Mouse (Mus musculus) intestine, embryonic 14.5 days (tissue): ENCODE data around the gene Fam114a1. TPM values are rescaled to one million over a fixed set of nuclear protein-coding genes. Genes with fewer than 3 reads are reported as not detected.

Experiments used
- ATAC-seq: fragments of 200-750 bp; cut with Nextera tagmentation; replicated peaks from 2 replicates; pipeline ENCODE4 v1.8.0; 2017; ENCODE audit warnings: low read depth, moderate number of reproducible peaks, moderate TSS enrichment, moderate library complexity; ENCODE audit not compliant: low FRiP score, low TSS enrichment
- DNase-seq: peaks from one replicate; pipeline ENCODE4 v3.0.0-alpha.2; 2018; ENCODE audit warnings: low spot score
- H3K27ac ChIP-seq: fragments of 300-500 bp; sonication (generic); 2 replicates; pipeline ENCODE4 v1.5.1; 2014; ENCODE audit warnings: low read depth, mild to moderate bottlenecking, control low read depth
- H3K27me3 ChIP-seq: fragments of 300-500 bp; sonication (generic); replicated peaks from 2 replicates; pipeline ENCODE4 v1.6.1; 2014; ENCODE audit warnings: low read length, control low read depth; ENCODE audit not compliant: control insufficient read depth, insufficient read depth
- H3K36me3 ChIP-seq: fragments of 300-500 bp; sonication (generic); 2 replicates; pipeline ENCODE4 v1.6.1; 2014; ENCODE audit warnings: low read length, control low read depth; ENCODE audit not compliant: control insufficient read depth, insufficient read depth
- H3K4me1 ChIP-seq: fragments of 300-500 bp; sonication (generic); replicated peaks from 2 replicates; pipeline ENCODE4 v1.6.1; 2014; ENCODE audit warnings: low read length, control low read depth, mixed read lengths; ENCODE audit not compliant: control insufficient read depth, insufficient read depth
- H3K4me2 ChIP-seq: fragments of 300-500 bp; sonication (generic); 2 replicates; pipeline ENCODE4 v1.6.1; 2014; ENCODE audit warnings: low read length
- H3K4me3 ChIP-seq: fragments of 300-500 bp; sonication (generic); 2 replicates; pipeline ENCODE4 v1.5.1; 2014; ENCODE audit warnings: low read depth, low read length, control low read depth, mixed read lengths
- H3K9ac ChIP-seq: fragments of 300-500 bp; sonication (generic); 2 replicates; pipeline ENCODE4 v1.6.1; 2014; ENCODE audit warnings: mild to moderate bottlenecking, low read length
- H3K9me3 ChIP-seq: fragments of 300-500 bp; sonication (generic); 2 replicates; pipeline ENCODE4 v1.6.1; 2016; ENCODE audit warnings: low read length, control low read depth; ENCODE audit not compliant: control insufficient read depth
- WGBS: fragments of 180-500 bp; shearing (Covaris S2); extraction: QIAGEN DNeasy Blood & Tissue Kit; methylation state at CpG from one replicate; pipeline ENCODE4 v1.1.7; 2014; 5-methylcytosine and 5-hydroxymethylcytosine counted together
- polyA plus RNA-seq: library from polyadenylated mRNA; unstranded; fragments of >200 nt; fragmentation: Nextera tagmentation; extraction: Ambion mirVana; gene quantifications from 2 replicates; pipeline ENCODE4 v1.2.1, GENCODE M21; 2014

The Fam114a1 gene
- polyA plus RNA-seq, 1 experiment from 2014 or later = 32.4 TPM

GRCm38 (mm10) chr5:65019109-65019508, 49.2 kb downstream of the Fam114a1 start:
- 81% methylated on average over 8 of the region's 8 CpGs for WGBS
- no peaks in the 10 kb centered on the region for H3K9me3 ChIP-seq
- no peak for DNase-seq
- no peak for ATAC-seq
- H3K36me3 ChIP-seq = peaks cover 18% of the 10 kb centered on the region; the same call in 1 of the 2 replicates
- no peaks in the 10 kb centered on the region for H3K27me3 ChIP-seq
- no peak overlapping the region for H3K4me2 ChIP-seq
- no peak overlapping the region for H3K27ac ChIP-seq
- no peak overlapping the region for H3K4me3 ChIP-seq
- no peak overlapping the region for H3K9ac ChIP-seq
- H3K4me1 ChIP-seq = no peaks in the 10 kb centered on the region

GRCm38 (mm10) chr5:65019823-65020222, 50.0 kb downstream of the Fam114a1 start:
- WGBS = 71% methylated on average over 7 of the region's 7 CpGs
- H3K27me3 ChIP-seq = no peaks in the 10 kb centered on the region
- H3K4me3 ChIP-seq = no peak overlapping the region
- H3K9ac ChIP-seq = no peak overlapping the region
- ATAC-seq (no peak), DNase-seq (no peak)
- no peaks in the 10 kb centered on the region for H3K9me3 ChIP-seq
- no peaks in the 10 kb centered on the region for H3K4me1 ChIP-seq
- no peak overlapping the region for H3K4me2 ChIP-seq
- H3K27ac ChIP-seq = no peak overlapping the region
- peaks cover 18% of the 10 kb centered on the region; the same call in 1 of the 2 replicates for H3K36me3 ChIP-seq

GRCm38 (mm10) chr5:65022006-65022405, 52.1 kb downstream of the Fam114a1 start:
- Histone ChIP-seq H3K9me3 (no peaks in the 10 kb centered on the region), H3K27me3 (no peaks in the 10 kb centered on the region), H3K36me3 (peaks cover 15% of the 10 kb centered on the region; the same call in 1 of the 2 replicates), H3K4me3 (no peak overlapping the region), H3K27ac (no peak overlapping the region), H3K4me2 (no peak overlapping the region), H3K4me1 (no peaks in the 10 kb centered on the region), H3K9ac (no peak overlapping the region)
- ATAC-seq (no peak), DNase-seq (no peak)
- 91% methylated on average over 4 of the region's 4 CpGs for whole genome bisulfite sequencing

GRCm38 (mm10) chr5:65024641-65025040, 54.8 kb downstream of the Fam114a1 start:
- Histone ChIP-seq H3K4me2 (no peak overlapping the region), H3K9me3 (no peaks in the 10 kb centered on the region), H3K27me3 (no peaks in the 10 kb centered on the region), H3K9ac (no peak overlapping the region), H3K4me3 (no peak overlapping the region), H3K4me1 (no peaks in the 10 kb centered on the region), H3K36me3 (peaks cover 10% of the 10 kb centered on the region; the same call in 1 of the 2 replicates), H3K27ac (no peak overlapping the region)
- 81% methylated on average over 2 of the region's 2 CpGs for WGBS
- no peak for ATAC-seq
- DNase-seq = no peak

- H3K4me3 ChIP-seq = no peak overlapping the region
- 48% methylated on average over 6 of the region's 6 CpGs for WGBS
- peaks cover 14% of the 10 kb centered on the region for H3K36me3 ChIP-seq
These were observed 56.0 kb downstream of the Fam114a1 start for GRCm38 (mm10) chr5:65025916-65026315.

DNA sequence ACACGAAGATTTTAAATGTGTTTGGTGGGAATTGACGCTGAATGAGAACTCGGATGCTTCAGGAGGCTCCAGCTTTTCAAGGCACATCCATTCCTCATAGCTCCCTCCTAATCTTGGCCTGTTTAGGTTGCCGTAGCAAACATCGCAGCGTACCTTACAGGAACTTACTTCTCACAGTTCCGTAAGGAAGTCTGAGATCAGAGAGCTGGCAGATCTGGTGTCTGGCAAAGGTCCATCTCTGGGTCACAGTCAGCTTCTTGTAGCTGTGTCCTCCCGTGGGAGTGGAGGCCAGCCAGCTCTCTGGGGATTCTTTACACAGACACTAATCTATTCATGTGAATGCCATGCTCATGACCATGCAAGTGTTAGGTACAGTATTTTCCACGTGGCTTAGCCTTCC, 56.9 kb downstream of the Fam114a1 start:
- WGBS = 70% methylated on average over 9 of the region's 9 CpGs
- ATAC-seq = no peak
- Histone ChIP-seq H3K4me1 (no peaks in the 10 kb centered on the region), H3K4me3 (no peak overlapping the region), H3K4me2 (no peak overlapping the region), H3K27ac (no peak overlapping the region), H3K9ac (no peak overlapping the region), H3K9me3 (no peaks in the 10 kb centered on the region), H3K27me3 (no peaks in the 10 kb centered on the region), H3K36me3 (peaks cover 17% of the 10 kb centered on the region)
- no peak for DNase-seq

More at GRCm38 (mm10) chr5:65025916-65026315, 56.0 kb downstream of the Fam114a1 start:
- H3K4me1 ChIP-seq = no peaks in the 10 kb centered on the region
- no peak overlapping the region for H3K4me2 ChIP-seq
- H3K27me3 ChIP-seq = no peaks in the 10 kb centered on the region
- DNase-seq (no peak), ATAC-seq (no peak)
- H3K9me3 ChIP-seq = no peaks in the 10 kb centered on the region
- no peak overlapping the region for H3K27ac ChIP-seq
- no peak overlapping the region for H3K9ac ChIP-seq

GRCm38 (mm10) chr5:65028019-65028418, 58.1 kb downstream of the Fam114a1 start:
- H3K4me3 ChIP-seq = no peak overlapping the region
- WGBS = 41% methylated on average over 9 of the region's 9 CpGs
- no peaks in the 10 kb centered on the region for H3K27me3 ChIP-seq
- peaks cover 13% of the 10 kb centered on the region; the same call in 1 of the 2 replicates for H3K36me3 ChIP-seq
- H3K4me2 ChIP-seq = no peak overlapping the region
- no peaks in the 10 kb centered on the region for H3K9me3 ChIP-seq
- no peak for ATAC-seq
- H3K27ac ChIP-seq = no peak overlapping the region
- no peaks in the 10 kb centered on the region for H3K4me1 ChIP-seq
- H3K9ac ChIP-seq = no peak overlapping the region
- peak; percentile 66 for DNase-seq

DNA sequence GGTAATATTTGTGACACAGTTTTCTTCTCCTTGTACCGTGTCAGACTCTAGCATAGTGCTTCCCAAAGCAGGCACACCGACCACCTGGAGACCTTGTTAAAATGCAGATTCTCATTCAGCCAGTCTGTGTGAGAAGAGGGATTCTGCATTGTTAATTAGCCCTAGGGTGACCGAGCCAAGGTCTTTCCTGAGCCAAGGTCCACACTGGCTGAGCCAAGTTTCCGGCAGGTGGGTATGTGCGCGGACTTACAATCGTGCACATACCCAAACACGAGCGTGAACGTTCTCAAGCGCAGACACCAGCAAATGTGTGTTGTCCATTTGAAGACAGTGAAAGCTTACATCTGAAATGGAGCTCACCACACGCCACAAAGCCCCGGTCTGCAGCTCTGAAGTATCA, 66.7 kb downstream of the Fam114a1 start:
- Histone ChIP-seq H3K36me3 (peaks cover 17% of the 10 kb centered on the region), H3K4me1 (no peaks in the 10 kb centered on the region), H3K27me3 (no peaks in the 10 kb centered on the region), H3K4me2 (no peak overlapping the region), H3K9ac (no peak overlapping the region), H3K27ac (no peak overlapping the region), H3K4me3 (no peak overlapping the region), H3K9me3 (no peaks in the 10 kb centered on the region)
- ATAC-seq (no peak), DNase-seq (no peak)
- WGBS = 84% methylated on average over 13 of the region's 13 CpGs

DNA sequence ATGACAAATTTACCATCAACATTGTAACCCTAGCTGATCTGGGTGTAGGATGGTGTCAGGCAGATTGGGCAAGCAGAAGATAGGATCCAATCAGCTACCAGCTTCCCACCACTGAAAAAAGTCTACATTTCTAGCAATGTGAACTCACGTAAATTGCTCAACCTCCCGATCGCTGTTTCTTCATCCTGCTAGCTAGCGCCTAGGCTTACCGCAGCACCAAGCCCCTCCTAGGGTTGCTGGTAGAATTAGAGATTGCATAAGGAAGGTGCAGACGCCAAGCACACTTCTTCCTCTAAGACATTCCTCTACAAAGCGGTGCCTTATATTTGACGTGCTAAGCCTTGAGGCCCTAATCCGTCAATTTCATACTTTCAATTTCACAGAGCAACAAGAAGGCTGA, 68.4 kb downstream of the Fam114a1 start:
- no peak overlapping the region for H3K4me2 ChIP-seq
- 82% methylated on average over 9 of the region's 9 CpGs for WGBS
- DNase-seq = no peak

More for the DNA sequence above, 68.4 kb downstream of the Fam114a1 start:
- ATAC-seq = no peak
- Histone ChIP-seq H3K27ac (no peak overlapping the region), H3K4me3 (no peak overlapping the region), H3K9me3 (no peaks in the 10 kb centered on the region), H3K27me3 (no peaks in the 10 kb centered on the region), H3K36me3 (peaks cover 17% of the 10 kb centered on the region), H3K9ac (no peak overlapping the region), H3K4me1 (no peaks in the 10 kb centered on the region)
